Mouse (Mus musculus): ENCODE data around the gene Klf11. TPM values are rescaled to one million over a fixed set of nuclear protein-coding genes. Genes with fewer than 3 reads are reported as not detected.

Gene Klf11
- total and polyA plus RNA-seq, 3 experiments = 7.2 to 9.2 (median 7.3) TPM

DNA sequence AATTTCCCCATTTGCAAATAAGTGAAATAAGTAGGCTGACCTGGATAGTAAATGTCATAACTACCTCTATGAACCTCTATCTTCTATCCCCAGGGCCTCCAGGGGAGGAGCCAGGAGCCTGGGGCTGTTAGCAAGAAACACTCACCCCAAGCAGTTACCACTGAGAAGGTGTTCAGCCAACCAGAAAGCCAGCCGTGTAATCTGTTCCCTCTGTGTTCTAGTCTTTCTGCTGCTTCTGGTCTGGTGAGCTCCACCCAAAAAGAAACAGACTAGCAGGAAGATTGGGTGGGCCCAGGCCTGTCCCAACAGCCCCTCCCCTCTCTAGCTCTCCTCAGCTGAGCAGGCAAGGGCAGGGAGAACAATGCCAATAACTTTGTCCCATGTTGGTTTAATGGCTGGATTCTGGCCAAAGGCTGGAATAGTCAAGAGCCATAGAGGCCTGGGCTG is 6.9 kb upstream of the Klf11 start:
- Histone ChIP-seq H3K9ac (ENCODE audit: insufficient read depth, low read depth) (no peak overlapping the region), H3K9me3 (replicated peaks; ENCODE audit: low read length) (no peaks in the 10 kb centered on the region), H3K4me1 (ENCODE audit: control insufficient read depth in 1 of 2, insufficient read depth in 2 of 2) (peaks cover 10 to 31% of the 10 kb centered on the region in 2 experiments), H3K27ac (ENCODE audit: insufficient read depth, low read depth) (no peak overlapping the region), H3K27me3 (replicated peaks) (no peaks in the 10 kb centered on the region), H3K4me2 (ENCODE audit: insufficient read depth, low read depth, poor library complexity, severe bottlenecking) (no peak overlapping the region), H3K36me3 (replicated peaks in 1 of 2; ENCODE audit: control insufficient read depth in 1 of 2, insufficient read depth in 1 of 2, low read length in 1 of 2) (no peaks in the 10 kb centered on the region), H3K79me2 (replicated peaks; ENCODE audit: control insufficient read depth, extremely low read depth, insufficient read depth, poor library complexity, severe bottlenecking) (no peaks in the 10 kb centered on the region), H3K4me3 (replicated peaks in 1 of 3; ENCODE audit: low read depth in 2 of 3, low read length in 2 of 3, poor library complexity in 1 of 3) (no peak overlapping the region)
- DNase-seq (ENCODE audit: extremely low read depth) = peak; percentile 77
- in situ Hi-C loops (cut with MboI; ENCODE audit: low pct_ligation_motif_present, low pct_unique_long_range_greater_than_20kb, low sequenced_read_pairs) = no loop called here
- dilution Hi-C loops (cut with MboI; ENCODE audit: extremely low pct_ligation_motif_present, extremely low pct_unique_long_range_greater_than_20kb, low sequenced_read_pairs) = no loop called here
- no peak for TF ChIP-seq MAZ (IDR thresholded peaks at IDR 0.05; ENCODE audit: low read depth, low read length)
- no peak for TF ChIP-seq ZNF384 (IDR thresholded peaks at IDR 0.05; ENCODE audit: low read depth, low read length)
- no peak for TF ChIP-seq UBTF (IDR thresholded peaks at IDR 0.05; ENCODE audit: low read depth, low read length)
- TF ChIP-seq HCFC1 (IDR thresholded peaks at IDR 0.05; ENCODE audit: low read depth, low read length) = no peak
- no peak for TF ChIP-seq CTCF (conservative IDR thresholded peaks at IDR 0.05 in 1 of 2, IDR thresholded peaks at IDR 0.05 in 1 of 2; ENCODE audit: low read depth in 2 of 2, low read length in 2 of 2)
- no peak for TF ChIP-seq JUN (IDR thresholded peaks at IDR 0.05; ENCODE audit: insufficient read depth, low read depth, low read length)
- TF ChIP-seq TBP (conservative IDR thresholded peaks at IDR 0.05; ENCODE audit: low read depth, low read length) = no peak
- TF ChIP-seq MAFK (IDR thresholded peaks at IDR 0.05; ENCODE audit: insufficient replicate concordance, low read length) = no peak
- no peak for TF ChIP-seq POLR2AphosphoS2 (IDR thresholded peaks at IDR 0.05; ENCODE audit: low read depth, low read length)
- TF ChIP-seq CHD1 (IDR thresholded peaks at IDR 0.05; ENCODE audit: low read depth, low read length) = no peak
- no peak for TF ChIP-seq RAD21 (IDR thresholded peaks at IDR 0.05; ENCODE audit: low read depth, low read length)
- TF ChIP-seq JUND (conservative IDR thresholded peaks at IDR 0.05; ENCODE audit: low read depth, low read length) = no peak
- TF ChIP-seq KAT2A (IDR thresholded peaks at IDR 0.05; ENCODE audit: insufficient replicate concordance, low read length) = no peak
- no peak for TF ChIP-seq ZMIZ1 (IDR thresholded peaks at IDR 0.05; ENCODE audit: low read depth, low read length)
- no peak for TF ChIP-seq MAX (IDR thresholded peaks at IDR 0.05; ENCODE audit: low read length)
- 0 out of 2 replicates have a peak, but pooled peaks have one; percentile 27 for TF ChIP-seq ETS1 (conservative IDR thresholded peaks at IDR 0.05; ENCODE audit: low read depth, low read length)
- no peak for TF ChIP-seq NELFE (IDR thresholded peaks at IDR 0.05; ENCODE audit: low read depth, low read length)
- no peak for TF ChIP-seq USF2 (conservative IDR thresholded peaks at IDR 0.05; ENCODE audit: low read depth, low read length)
- TF ChIP-seq EP300 (IDR thresholded peaks at IDR 0.05; ENCODE audit: low read length) = 0 out of 2 replicates have a peak, but pooled peaks have one; percentile 23
- TF ChIP-seq CHD2 (IDR thresholded peaks at IDR 0.05; ENCODE audit: low read length) = no peak
- TF ChIP-seq PAX5 (IDR thresholded peaks at IDR 0.05; ENCODE audit: low read length) = no peak
- no peak for TF ChIP-seq ZC3H11A (IDR thresholded peaks at IDR 0.05; ENCODE audit: low read depth, low read length)
- 0 out of 2 replicates have a peak, but pooled peaks have one; percentile 21 for TF ChIP-seq TCF12 (IDR thresholded peaks at IDR 0.05; ENCODE audit: low read depth, low read length)
- TF ChIP-seq E2F4 (IDR thresholded peaks at IDR 0.05; ENCODE audit: insufficient replicate concordance, low read depth, low read length) = no peak
- TF ChIP-seq MYC (IDR thresholded peaks at IDR 0.05; ENCODE audit: low read depth, low read length) = no peak
- no peak for TF ChIP-seq RCOR1 (conservative IDR thresholded peaks at IDR 0.05; ENCODE audit: low read depth, low read length)
- TF ChIP-seq GABPA (IDR thresholded peaks at IDR 0.05; ENCODE audit: insufficient replicate concordance, low read depth, low read length) = no peak
- TF ChIP-seq ELF1 (IDR thresholded peaks at IDR 0.05; ENCODE audit: low read depth, low read length) = no peak
- TF ChIP-seq POLR2A (IDR thresholded peaks at IDR 0.05; ENCODE audit: low read depth, low read length) = no peak
- TF ChIP-seq ZKSCAN1 (IDR thresholded peaks at IDR 0.05; ENCODE audit: borderline replicate concordance, low read depth, low read length) = no peak
- TF ChIP-seq SMC3 (IDR thresholded peaks at IDR 0.05; ENCODE audit: low read depth, low read length) = no peak
- no peak for TF ChIP-seq SIN3A (IDR thresholded peaks at IDR 0.05; ENCODE audit: low read length)
- TF ChIP-seq IRF4 (IDR thresholded peaks at IDR 0.05; ENCODE audit: low read depth, low read length) = no peak
- TF ChIP-seq MEF2A (IDR thresholded peaks at IDR 0.05; ENCODE audit: borderline replicate concordance, low read depth, low read length) = peak; percentile 35; the same call in 1 of the 2 replicates
- TF ChIP-seq USF1 (IDR thresholded peaks at IDR 0.05; ENCODE audit: low read depth, low read length) = no peak
- TF ChIP-seq BHLHE40 (IDR thresholded peaks at IDR 0.05; ENCODE audit: low read depth, low read length) = 0 out of 2 replicates have a peak, but pooled peaks have one; percentile 23
- TF ChIP-seq MXI1 (IDR thresholded peaks at IDR 0.05; ENCODE audit: low read depth, low read length) = no peak
- TF ChIP-seq NRF1 (IDR thresholded peaks at IDR 0.05; ENCODE audit: low read depth, low read length) = no peak
